Mouse (Mus musculus) G1E (cell line): Measurements from ENCODE around the gene Immt. TPM values are rescaled to one million over a fixed set of nuclear protein-coding genes. Genes with fewer than 3 reads are reported as not detected.
"Not testable (repeated sequence)": the region's sequence is repeated elsewhere in the genome, so short reads cannot be mapped to it uniquely, and the experiment has no call there.

ENCODE experiments used
- ATAC-seq: 2 replicates; pipeline ENCODE4 v1.8.0; 2016; ENCODE audit warnings: mild to moderate bottlenecking; ENCODE audit not compliant: insufficient number of reproducible peaks, poor library complexity, low FRiP score, severe bottlenecking; ENCODE audit errors: extremely low read depth
- DNase-seq: peaks from one replicate; pipeline ENCODE4 v3.0.0; 2012; ENCODE audit warnings: low spot score
- H3K27me3 ChIP-seq: 2 replicates; pipeline ENCODE4 v1.6.1; 2012; ENCODE audit warnings: mild to moderate bottlenecking, low read length, inconsistent platforms; ENCODE audit not compliant: insufficient read depth
- H3K36me3 ChIP-seq: replicated peaks from 2 replicates; pipeline ENCODE3; 2012; ENCODE audit warnings: mild to moderate bottlenecking, inconsistent platforms
- H3K4me1 ChIP-seq: 2 replicates; pipeline ENCODE4 v1.6.1; 2012; ENCODE audit warnings: low read depth, low read length, inconsistent platforms, mixed read lengths; ENCODE audit not compliant: insufficient read depth
- H3K4me3 ChIP-seq: 2 replicates; pipeline ENCODE4 v1.5.1; 2012; ENCODE audit warnings: low read depth, mild to moderate bottlenecking, inconsistent platforms, low read length, moderate library complexity, mixed read lengths
- H3K9me3 ChIP-seq: replicated peaks from 2 replicates; pipeline ENCODE4 v1.6.1; 2012; ENCODE audit warnings: inconsistent platforms
- CTCF ChIP-seq: IDR thresholded peaks from 2 replicates; pipeline ENCODE4 v1.5.1; 2012; ENCODE audit warnings: low read depth, low read length, inconsistent platforms, mixed read lengths
- GATA1 ChIP-seq: IDR thresholded peaks from 2 replicates; pipeline ENCODE4 v1.6.1; 2012; ENCODE audit warnings: borderline replicate concordance, low read length, inconsistent platforms, mixed read lengths
- GATA2 ChIP-seq: IDR thresholded peaks from 2 replicates; pipeline ENCODE4 v1.6.1; 2012; ENCODE audit warnings: low read depth, low read length, inconsistent platforms, borderline replicate concordance
- POLR2AphosphoS5 ChIP-seq: IDR thresholded peaks from 2 replicates; pipeline ENCODE4 v1.6.1; 2012; ENCODE audit warnings: low read depth, low read length, inconsistent platforms; ENCODE audit not compliant: insufficient replicate concordance
- TAL1 ChIP-seq: conservative IDR thresholded peaks from 2 replicates; pipeline ENCODE4 v1.6.1; 2012; ENCODE audit warnings: low read depth, low read length, inconsistent platforms, mixed read lengths
- polyA plus RNA-seq: library from polyadenylated mRNA; stranded (reverse); fragments of >175 nt; gene quantifications from 2 replicates; pipeline ENCODE4 v1.2.3, GENCODE M21; 2012
- total RNA-seq, 2 experiments: library from RNA; stranded (forward) in 1 of 2; stranded (reverse) in 1 of 2; fragments of 200-1000 nt in 1 of 2; fragments of >200 nt in 1 of 2; fragmentation: Nextera tagmentation in 1 of 2; gene quantifications; 2 replicates each; pipeline ENCODE4 v1.2.3; 2014 to 2017

The Immt gene
- total and polyA plus RNA-seq, 3 experiments = 38.1 to 169 (median 163) TPM

- peaks cover 30% of the 10 kb centered on the region for H3K36me3 ChIP-seq
- no peaks in the 10 kb centered on the region for H3K9me3 ChIP-seq
- H3K4me1 ChIP-seq = peaks cover 17% of the 10 kb centered on the region
- ATAC-seq = peak; percentile 93
- peak overlapping the region; percentile 99 for H3K4me3 ChIP-seq
- DNase-seq = peak; percentile 97
- TF ChIP-seq TAL1 = no peak
- TF ChIP-seq POLR2AphosphoS5 = no peak
- TF ChIP-seq GATA2 = no peak
- no peak for TF ChIP-seq GATA1
- no peak for TF ChIP-seq CTCF
- H3K27me3 ChIP-seq = no peaks in the 10 kb centered on the region; the same call in 1 of the 2 replicates
These were observed 440 bp downstream of the Immt start for GRCm38 (mm10) chr6:71831581-71831960.

- no peak for DNase-seq
- no peaks in the 10 kb centered on the region for H3K9me3 ChIP-seq
- no peaks in the 10 kb centered on the region for H3K27me3 ChIP-seq
- H3K36me3 ChIP-seq = peaks cover 60% of the 10 kb centered on the region
- H3K4me1 ChIP-seq = peaks cover 21% of the 10 kb centered on the region
- H3K4me3 ChIP-seq = no peak overlapping the region
- ATAC-seq = no peak
- TF ChIP-seq GATA1 (no peak), TAL1 (no peak), CTCF (no peak), POLR2AphosphoS5 (no peak), GATA2 (no peak)
These were observed 5.7 kb downstream of the Immt start for GRCm38 (mm10) chr6:71836811-71837210.

GRCm38 (mm10) chr6:71839815-71840214 is 8.7 kb downstream of the Immt start:
- no peak for ATAC-seq
- Histone ChIP-seq H3K36me3 (peaks cover 52% of the 10 kb centered on the region), H3K27me3 (no peaks in the 10 kb centered on the region), H3K4me3 (no peak overlapping the region), H3K4me1 (peaks cover 13% of the 10 kb centered on the region; the same call in 1 of the 2 replicates), H3K9me3 (no peaks in the 10 kb centered on the region)
- TF ChIP-seq GATA2 = no peak
- TF ChIP-seq CTCF = no peak
- TF ChIP-seq GATA1 = no peak
- no peak for TF ChIP-seq TAL1
- no peak for TF ChIP-seq POLR2AphosphoS5
- no peak for DNase-seq

- TF ChIP-seq GATA2 = no peak
- TF ChIP-seq GATA1 = no peak
- no peak for TF ChIP-seq POLR2AphosphoS5
- TF ChIP-seq TAL1 = no peak
- no peak for TF ChIP-seq CTCF
These were observed 9.6 kb downstream of the Immt start for GRCm38 (mm10) chr6:71840597-71841290.

GRCm38 (mm10) chr6:71846906-71847305 is 15.8 kb downstream of the Immt start:
- not testable (repeated sequence) for DNase-seq, ATAC-seq, H3K9me3 ChIP-seq, H3K4me3 ChIP-seq, H3K27me3 ChIP-seq, H3K4me1 ChIP-seq
- peaks cover 76% of the 10 kb centered on the region for H3K36me3 ChIP-seq

More at GRCm38 (mm10) chr6:71840597-71841290, 9.6 kb downstream of the Immt start:
- ATAC-seq = no peak
- Histone ChIP-seq H3K4me1 (peaks cover 13% of the 10 kb centered on the region; the same call in 1 of the 2 replicates), H3K4me3 (no peak overlapping the region), H3K27me3 (no peaks in the 10 kb centered on the region), H3K9me3 (no peaks in the 10 kb centered on the region), H3K36me3 (peaks cover 60% of the 10 kb centered on the region)
- no peak for DNase-seq

GRCm38 (mm10) chr6:71867751-71868150 is 36.6 kb downstream of the Immt start:
- ATAC-seq (no peak), DNase-seq (no peak)
- Histone ChIP-seq H3K27me3 (no peaks in the 10 kb centered on the region), H3K4me3 (no peak overlapping the region), H3K9me3 (no peaks in the 10 kb centered on the region), H3K36me3 (peaks cover 87% of the 10 kb centered on the region), H3K4me1 (no peaks in the 10 kb centered on the region)
- TF ChIP-seq GATA1 = no peak
- TF ChIP-seq GATA2 = no peak
- TF ChIP-seq CTCF = no peak
- no peak for TF ChIP-seq TAL1
- no peak for TF ChIP-seq POLR2AphosphoS5
